Mouse (Mus musculus) cerebellum, adult 2 months (tissue): Measurements from ENCODE around the gene Vps9d1.

Experiments used
- CTCF ChIP-seq: fragments of 200-500 bp; IDR thresholded peaks from 2 replicates; pipeline ENCODE4 v1.5.1; 2011; ENCODE audit warnings: low read depth, mild to moderate bottlenecking, control low read depth, low read length, moderate library complexity, borderline replicate concordance; ENCODE audit not compliant: insufficient read depth
- POLR2A ChIP-seq: fragments of 200-500 bp; IDR thresholded peaks from 2 replicates; pipeline ENCODE4 v1.6.1; 2011; ENCODE audit warnings: low read length, control low read depth, borderline replicate concordance; ENCODE audit not compliant: insufficient read depth

- no peak for TF ChIP-seq CTCF
- no peak for TF ChIP-seq POLR2A
These were observed 1.0 kb upstream of the Vps9d1 start for GRCm38 (mm10) chr8:123255170-123255569.
